30 mouse cellular contexts compared by ENCODE assay signal in genomic region chr19:29695071-29695470, GRCm38 (mm10). TPM values are rescaled to one million over a fixed set of nuclear protein-coding genes. Genes with fewer than 3 reads are reported as not detected.
"Had no signal": no experiment of that assay in that cellular context is flagged by ENCODE, and none has a peak within 500 bp of the region (broad histone marks: within the 10 kb centered on the region; RNA-seq: fewer than 3 reads in every experiment).

No protein-coding gene starts in this region.

- H3K4me3 ChIP-seq: embryonic facial prominence, embryonic 10.5 days; embryonic facial prominence, embryonic 12.5 days; embryonic facial prominence, embryonic 13.5 days; embryonic facial prominence, embryonic 15.5 days; erythroblast, embryonic 14.5 days; forebrain, embryonic 10.5 days; forebrain, embryonic 12.5 days; forebrain, embryonic 13.5 days; forebrain, embryonic 15.5 days; gastrocnemius, adult 2 months; heart, adult 2 months had no signal

- H3K9me3 ChIP-seq: embryonic facial prominence, embryonic 10.5 days; embryonic facial prominence, embryonic 12.5 days; embryonic facial prominence, embryonic 13.5 days; embryonic facial prominence, embryonic 15.5 days; forebrain, embryonic 12.5 days; forebrain, embryonic 13.5 days; forebrain, embryonic 15.5 days had no signal

- H3K27ac ChIP-seq: embryonic facial prominence, embryonic 10.5 days; embryonic facial prominence, embryonic 12.5 days; embryonic facial prominence, embryonic 13.5 days; embryonic facial prominence, embryonic 15.5 days; forebrain, embryonic 10.5 days; forebrain, embryonic 12.5 days; forebrain, embryonic 13.5 days; forebrain, embryonic 15.5 days; gastrocnemius, adult 2 months; heart, adult 2 months had no signal

- H3K36me3 ChIP-seq: embryonic facial prominence, embryonic 10.5 days; embryonic facial prominence, embryonic 12.5 days; embryonic facial prominence, embryonic 13.5 days; embryonic facial prominence, embryonic 15.5 days; forebrain, embryonic 10.5 days; forebrain, embryonic 12.5 days; forebrain, embryonic 15.5 days had no signal

- H3K4me2 ChIP-seq: embryonic facial prominence, embryonic 12.5 days; embryonic facial prominence, embryonic 13.5 days; embryonic facial prominence, embryonic 15.5 days; forebrain, embryonic 12.5 days; forebrain, embryonic 13.5 days; forebrain, embryonic 15.5 days had no signal

- DNase-seq: cerebellum, adult 2 months; cerebellum, adult 8-10 months; cerebellum, adult 9-10 months; cerebellum, adult 9-11 months; cerebellum, postnatal 10 days; cerebellum, postnatal 14 days; cerebellum, postnatal 25 days; cerebellum, postnatal 36 days; embryo, embryonic 11 days; forebrain, postnatal 0 days; gastrocnemius, adult 2 months; gastrocnemius, postnatal 10 days; gastrocnemius, postnatal 14 days; gastrocnemius, postnatal 25 days; gastrocnemius, postnatal 36 days; heart, adult 18-20 months; heart, adult 2 months had no signal

- ATAC-seq: forebrain, embryonic 13.5 days; forebrain, embryonic 14.5 days; forebrain, embryonic 15.5 days; forebrain, embryonic 16.5 days; forebrain, postnatal 0 days had no signal

- H3K27me3 ChIP-seq: embryonic facial prominence, embryonic 12.5 days; embryonic facial prominence, embryonic 13.5 days; embryonic facial prominence, embryonic 15.5 days; forebrain, embryonic 12.5 days; forebrain, embryonic 13.5 days; forebrain, embryonic 15.5 days had no signal

- H3K4me1 ChIP-seq: embryonic facial prominence, embryonic 15.5 days; forebrain, embryonic 12.5 days; forebrain, embryonic 13.5 days; forebrain, embryonic 15.5 days had no signal

- H3K9ac ChIP-seq: embryonic facial prominence, embryonic 12.5 days; embryonic facial prominence, embryonic 13.5 days; embryonic facial prominence, embryonic 15.5 days; forebrain, embryonic 12.5 days; forebrain, embryonic 13.5 days; forebrain, embryonic 15.5 days; forebrain, postnatal 0 days had no signal

RNA-seq across cellular contexts. Expression of gene Mlana, which starts 2.6 kb away (rescaled TPM):
- polyA plus RNA-seq: cerebellum, adult 2 months; cortical plate, adult 2 months; erythroblast, embryonic 14.5 days; forebrain, embryonic 12.5 days; forebrain, embryonic 13.5 days; forebrain, embryonic 14.5 days; forebrain, embryonic 15.5 days; forebrain, embryonic 16.5 days; forebrain, postnatal 0 days; gonadal fat pad, adult 2 months had no signal
